Mouse (Mus musculus) bone marrow macrophage, adult 2 months (primary cell): ENCODE data around the gene Rcsd1.

ENCODE experiments used
- CTCF ChIP-seq: IDR thresholded peaks from 2 replicates; pipeline ENCODE4 v1.5.1; 2012; ENCODE audit warnings: low read depth, mild to moderate bottlenecking, low read length, moderate library complexity
- POLR2A ChIP-seq: IDR thresholded peaks from 2 replicates; pipeline ENCODE4 v1.6.1; 2012; ENCODE audit warnings: mild to moderate bottlenecking, low read depth, low read length, borderline replicate concordance

DNA sequence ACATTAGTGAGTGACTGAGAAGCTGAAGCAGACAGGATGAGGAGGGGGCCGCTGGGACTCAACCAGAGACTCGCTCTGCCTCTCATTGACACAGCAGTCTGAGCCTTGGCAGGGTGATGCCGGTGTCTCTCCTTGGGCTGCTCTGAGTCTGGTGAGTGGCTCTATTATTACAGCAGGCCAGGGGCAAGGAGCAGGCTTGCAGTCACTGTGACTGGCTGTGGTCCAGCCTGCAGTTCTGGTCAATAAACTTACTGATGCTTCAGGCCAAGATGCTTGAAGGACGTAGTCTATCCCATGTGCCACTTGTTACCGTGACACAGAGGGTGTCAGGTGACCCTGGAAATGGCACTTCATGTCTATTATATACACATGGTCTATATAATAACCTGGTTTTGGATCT lies 43.8 kb downstream of the Rcsd1 start:
- no peak for TF ChIP-seq CTCF
- no peak for TF ChIP-seq POLR2A
